Mouse (Mus musculus) layer of hippocampus, adult 9-10 months (tissue): ENCODE data around the gene Hist1h4b.
A peak's percentile ranks its signal among the peaks of the same experiment; 100 is the strongest.

Source experiments
- DNase-seq: peaks from one replicate; pipeline ENCODE4 v3.0.0; 2022; ENCODE audit warnings: low spot score

Gene Hist1h4b

DNA sequence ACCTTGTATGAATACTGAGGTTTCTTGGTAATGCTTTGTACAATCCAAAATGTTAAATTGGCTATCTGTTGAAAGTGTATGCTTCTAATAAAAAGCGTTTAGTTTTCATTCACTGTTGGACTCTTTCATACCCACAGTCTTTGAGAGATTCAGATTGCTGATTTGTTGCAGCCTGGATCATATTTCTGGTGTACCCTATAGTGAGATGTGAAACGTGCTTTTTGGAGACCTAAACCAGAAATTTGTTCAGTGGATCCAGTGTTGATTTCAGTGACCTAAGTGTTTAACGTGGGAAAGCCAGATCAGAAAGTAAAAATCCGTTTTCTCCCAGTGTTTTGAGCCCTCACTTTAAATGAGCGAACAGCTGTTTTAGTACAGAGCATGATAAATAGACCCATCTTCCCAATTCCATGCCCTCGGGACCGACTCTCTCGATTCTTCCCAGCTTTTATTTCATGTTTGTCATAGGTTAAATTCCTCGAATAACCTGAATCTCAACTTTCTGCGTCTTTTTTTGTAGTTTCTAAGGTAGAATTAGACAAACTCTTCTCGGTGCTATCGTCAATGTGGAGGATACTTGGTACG is 16.5 kb upstream of the Hist1h4b start:
- no peak for DNase-seq

DNA sequence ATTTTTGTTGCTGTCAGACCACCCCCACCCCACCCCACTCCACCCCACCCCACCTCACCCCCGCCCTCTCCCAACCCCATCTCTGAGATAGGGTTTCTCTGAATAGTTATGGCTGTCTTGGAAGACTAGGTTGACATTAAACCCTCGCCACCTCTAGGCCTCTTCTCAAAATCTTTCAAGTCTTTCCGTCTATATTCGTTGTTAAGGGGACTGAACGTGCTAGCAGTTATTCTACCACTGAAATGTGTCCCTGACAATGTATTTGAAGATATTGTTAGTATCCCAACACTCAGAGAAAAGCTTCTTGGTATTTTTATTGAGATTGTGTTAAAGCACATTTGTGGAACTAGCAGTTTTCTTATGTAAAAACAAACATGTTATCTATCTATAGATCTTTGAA is 15.9 kb upstream of the Hist1h4b start:
- no peak for DNase-seq

DNA sequence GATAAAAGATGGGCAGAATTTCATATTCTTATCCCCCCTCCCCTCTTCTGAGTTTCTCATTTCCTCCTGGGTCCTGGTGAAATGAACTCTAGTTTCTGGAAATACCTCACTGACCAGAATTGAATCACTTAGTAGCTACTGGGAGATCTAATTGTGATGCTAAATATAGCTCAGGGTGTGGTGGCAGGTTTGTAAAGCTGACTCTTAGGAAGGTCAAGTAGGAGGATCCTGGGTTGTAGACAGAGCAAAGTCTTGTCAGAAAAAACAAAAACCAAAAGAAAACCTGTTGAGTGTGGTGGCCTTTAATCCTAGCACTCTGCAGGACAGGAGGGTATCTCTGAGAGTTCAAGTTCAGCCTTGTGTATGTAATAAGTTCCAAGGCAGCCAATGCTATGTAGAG is 14.8 kb upstream of the Hist1h4b start:
- no peak for DNase-seq

DNA sequence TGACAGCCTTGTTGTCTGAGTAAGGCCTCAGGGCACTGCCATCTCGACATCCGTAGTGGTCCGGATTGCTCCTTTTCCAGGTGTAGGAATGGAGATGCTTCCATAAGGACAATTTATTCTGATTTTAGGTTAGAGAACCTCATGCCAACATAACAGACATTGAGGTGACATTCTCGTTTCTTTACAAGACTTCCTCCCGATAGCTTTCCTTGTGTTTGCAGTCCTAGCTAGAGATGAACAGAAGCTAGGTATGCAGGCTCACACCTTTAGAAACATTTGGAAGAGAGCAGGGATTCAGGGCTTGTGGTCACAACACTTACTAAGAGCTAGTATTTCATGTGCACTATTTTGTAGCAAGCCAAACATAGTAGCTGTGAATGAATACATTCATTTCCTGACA is 13.6 kb upstream of the Hist1h4b start:
- no peak for DNase-seq

DNA sequence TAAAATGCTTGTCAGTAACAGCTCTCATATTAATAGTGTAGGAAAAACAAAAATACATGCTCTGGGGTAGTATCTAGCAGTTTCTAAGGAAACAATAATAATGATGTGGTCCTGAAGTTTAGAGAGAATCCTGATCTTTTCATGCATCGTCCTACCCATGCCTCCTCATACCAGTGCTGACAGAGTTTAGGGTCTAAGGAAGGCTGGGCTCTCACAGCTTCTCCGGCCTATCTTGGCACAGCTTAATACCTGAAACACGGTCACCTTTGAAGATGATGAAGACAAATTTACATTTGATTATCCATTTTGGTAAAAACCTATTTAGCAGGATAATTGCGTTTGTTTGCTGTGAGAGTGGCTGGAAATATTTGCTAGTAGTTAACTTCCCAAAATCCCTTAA is 12.8 kb upstream of the Hist1h4b start:
- no peak for DNase-seq

DNA sequence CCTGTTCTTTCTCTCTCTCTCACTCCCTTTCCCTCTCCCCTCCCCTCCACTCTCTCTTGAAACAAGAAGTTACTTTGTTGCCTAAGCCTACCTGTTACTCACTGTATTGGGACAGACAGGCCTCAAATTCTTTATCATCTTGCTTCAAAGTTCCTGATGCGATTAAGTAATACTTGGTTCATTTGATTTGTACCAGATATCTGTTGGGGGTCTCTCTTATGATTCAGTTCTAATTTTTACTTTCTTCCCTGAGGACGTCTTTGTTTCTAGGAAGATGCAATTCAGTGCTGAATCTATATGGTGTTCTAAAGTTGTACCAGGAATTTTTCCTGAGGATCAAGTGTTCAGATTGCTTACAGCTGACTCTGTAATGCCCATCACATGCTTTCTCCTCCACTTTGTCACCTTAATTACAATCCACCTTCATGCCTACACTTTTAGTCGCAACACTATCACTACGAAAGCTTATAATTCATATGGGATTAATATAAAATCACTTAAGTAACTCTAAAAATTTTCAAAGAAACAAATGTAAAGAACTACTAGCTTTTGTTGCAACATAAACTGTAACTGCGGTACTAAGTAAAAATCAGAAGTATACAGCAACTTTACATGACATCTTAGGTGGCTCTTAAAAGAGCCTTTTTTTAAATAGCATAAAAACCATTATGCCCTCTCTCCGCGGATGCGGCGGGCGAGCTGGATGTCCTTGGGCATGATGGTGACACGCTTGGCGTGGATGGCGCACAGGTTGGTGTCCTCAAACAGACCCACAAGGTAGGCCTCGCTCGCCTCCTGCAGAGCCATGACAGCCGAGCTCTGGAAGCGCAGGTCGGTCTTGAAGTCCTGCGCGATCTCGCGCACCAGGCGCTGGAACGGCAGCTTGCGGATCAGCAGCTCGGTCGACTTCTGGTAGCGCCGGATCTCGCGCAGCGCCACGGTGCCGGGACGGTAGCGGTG is 12.1 kb upstream of the Hist1h4b start:
- no peak for DNase-seq

DNA sequence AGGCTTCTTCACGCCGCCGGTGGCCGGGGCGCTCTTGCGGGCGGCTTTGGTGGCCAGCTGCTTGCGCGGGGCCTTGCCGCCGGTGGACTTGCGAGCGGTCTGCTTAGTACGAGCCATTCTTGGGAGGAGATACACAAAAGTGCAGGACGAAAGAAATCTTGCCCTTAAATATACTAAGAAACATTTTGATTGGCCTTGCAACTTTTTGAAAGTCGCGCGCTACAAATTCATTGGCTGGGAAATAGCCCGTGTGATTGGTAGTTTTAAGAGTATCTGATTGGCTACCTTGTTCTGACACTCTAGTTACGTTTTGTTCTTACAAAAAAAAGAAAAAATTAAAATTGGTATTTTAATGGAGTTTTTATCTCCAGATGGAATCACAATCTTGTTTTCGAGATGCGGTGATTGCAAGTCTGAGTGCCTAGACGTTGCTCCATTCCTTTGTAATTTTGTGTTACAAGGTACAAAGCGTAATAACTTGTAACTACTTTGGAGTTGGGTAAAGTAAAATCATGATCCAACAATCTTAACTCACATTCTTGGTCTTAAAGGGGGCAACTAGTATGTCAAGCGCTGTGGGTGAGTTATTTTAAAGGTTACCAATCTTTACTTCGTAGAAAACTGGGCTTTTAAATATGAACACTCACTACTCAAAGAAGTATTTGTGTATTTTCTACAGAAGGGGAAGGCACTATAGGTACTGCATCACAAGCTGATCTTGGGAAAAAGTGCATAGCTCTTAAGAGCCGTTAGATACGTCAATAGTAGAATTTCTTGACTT is 11.2 kb upstream of the Hist1h4b start, which contains the start of gene Hist1h3c:
Hist1h3c (minus strand) TSS at position 222 of the 781 bp plus-strand sequence.
- peak; percentile 78 for DNase-seq

DNA sequence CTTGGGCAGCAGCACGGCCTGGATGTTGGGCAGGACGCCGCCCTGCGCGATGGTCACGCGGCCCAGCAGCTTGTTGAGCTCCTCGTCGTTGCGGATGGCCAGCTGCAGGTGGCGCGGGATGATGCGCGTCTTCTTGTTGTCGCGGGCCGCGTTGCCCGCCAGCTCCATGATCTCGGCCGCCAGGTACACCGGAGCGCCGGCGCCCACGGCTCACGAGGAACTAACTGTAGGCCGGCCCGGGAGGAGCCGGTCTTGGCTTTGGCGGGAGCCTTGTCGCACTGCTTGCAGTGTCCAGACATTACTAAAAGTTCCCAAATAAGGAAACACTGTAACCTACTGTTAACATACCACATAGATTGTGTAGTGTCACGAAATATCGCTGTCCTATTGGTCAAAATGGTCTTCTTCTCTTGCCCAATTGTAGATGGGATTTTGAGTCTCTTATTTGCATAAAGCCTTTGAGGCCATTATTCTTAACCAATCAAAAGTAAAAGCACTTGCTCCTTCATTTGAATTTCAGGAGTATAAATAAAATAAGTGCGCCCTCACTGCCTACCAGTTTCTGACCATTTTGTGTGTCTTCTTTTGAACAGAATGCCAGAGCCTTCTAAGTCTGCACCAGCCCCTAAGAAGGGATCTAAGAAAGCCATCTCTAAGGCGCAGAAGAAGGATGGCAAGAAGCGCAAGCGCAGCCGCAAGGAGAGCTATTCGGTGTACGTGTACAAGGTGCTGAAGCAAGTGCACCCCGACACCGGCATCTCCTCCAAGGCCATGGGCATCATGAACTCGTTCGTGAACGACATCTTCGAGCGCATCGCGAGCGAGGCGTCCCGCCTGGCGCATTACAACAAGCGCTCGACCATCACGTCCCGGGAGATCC is 10.4 kb upstream of the Hist1h4b start, which contains the start of gene Hist1h2bb:
Hist1h2bb (plus strand) TSS at position 534 of the 880 bp plus-strand sequence.
- DNase-seq = peak; percentile 86

DNA sequence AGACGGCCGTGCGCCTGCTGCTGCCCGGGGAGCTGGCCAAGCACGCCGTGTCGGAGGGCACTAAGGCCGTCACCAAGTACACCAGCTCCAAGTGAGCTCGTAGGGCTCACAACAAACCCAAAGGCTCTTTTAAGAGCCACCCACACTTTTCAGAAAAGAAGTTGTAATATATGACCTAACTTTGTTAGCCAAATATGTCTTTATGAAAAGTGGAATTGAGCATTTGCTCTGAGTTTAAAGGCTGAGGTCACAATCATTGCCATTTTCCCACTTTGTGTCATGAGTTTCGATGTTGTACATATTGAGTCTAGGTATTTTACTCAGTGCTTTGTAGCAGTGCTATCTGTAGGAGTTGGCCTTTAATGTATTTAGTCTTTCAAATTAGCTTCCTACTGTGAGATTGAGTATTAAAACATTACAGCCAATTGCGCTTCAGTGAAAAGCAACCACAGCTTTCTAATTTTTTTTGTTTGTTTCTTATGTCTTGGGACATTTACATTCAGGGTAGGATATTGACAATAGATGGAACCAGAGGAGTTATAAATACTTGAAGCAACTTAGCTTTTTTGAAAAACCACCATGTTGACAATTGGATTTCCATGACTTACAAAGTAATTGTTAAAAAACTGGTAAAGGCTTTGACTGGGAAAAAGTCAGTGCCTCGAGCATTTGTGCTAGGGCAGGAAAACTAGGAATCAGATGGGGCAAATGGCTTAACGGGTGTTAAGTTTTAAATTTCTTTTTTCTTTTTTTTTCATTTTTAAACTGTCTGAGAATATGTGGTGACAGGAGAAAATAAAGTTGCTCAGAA is 9.5 kb upstream of the Hist1h4b start:
- DNase-seq = no peak

DNA sequence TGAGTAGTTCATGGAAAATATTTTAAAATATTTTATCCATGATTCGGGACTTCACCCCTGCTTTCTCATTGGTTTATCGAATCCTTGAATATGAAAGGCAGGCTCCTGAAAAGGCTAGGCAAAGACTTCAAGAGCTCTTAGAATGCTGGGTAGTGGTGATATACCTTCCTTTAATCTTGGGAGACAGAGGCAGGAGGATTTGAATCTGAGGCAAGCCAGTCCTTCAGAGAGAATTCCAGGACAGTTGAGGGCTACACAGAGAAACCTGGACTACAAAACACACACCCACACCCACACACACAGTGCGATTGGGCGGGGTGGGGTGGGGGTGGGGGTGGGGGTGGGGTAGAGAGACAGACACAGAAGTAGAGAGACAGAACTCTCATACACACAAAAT is 8.9 kb upstream of the Hist1h4b start:
- no peak for DNase-seq

DNA sequence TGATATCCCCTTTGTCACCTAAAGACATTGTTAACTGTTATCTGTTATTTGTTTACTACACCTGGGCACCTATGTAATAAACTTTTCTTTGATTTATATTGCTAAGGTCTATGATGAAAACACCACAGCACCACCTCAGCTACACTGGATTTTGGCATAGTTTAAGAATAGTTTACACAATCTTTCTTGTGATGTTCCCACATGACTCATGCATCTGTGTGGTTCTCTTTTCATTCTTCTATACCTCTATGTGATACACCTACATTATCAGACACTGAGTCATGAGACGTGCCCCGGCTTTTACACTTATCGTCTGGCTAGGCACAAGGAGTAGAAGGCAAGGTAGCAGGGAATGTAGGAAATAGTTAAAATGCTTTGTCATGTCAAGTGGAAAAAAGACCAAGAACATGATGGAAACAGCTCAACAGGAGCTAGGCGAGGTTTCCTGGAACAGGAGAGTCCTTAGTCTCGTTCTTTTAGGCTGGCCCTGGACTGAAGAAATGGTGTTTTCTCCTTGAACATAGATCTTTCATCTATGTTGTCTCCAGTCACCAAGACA is 7.2 kb upstream of the Hist1h4b start:
- no peak for DNase-seq

DNA sequence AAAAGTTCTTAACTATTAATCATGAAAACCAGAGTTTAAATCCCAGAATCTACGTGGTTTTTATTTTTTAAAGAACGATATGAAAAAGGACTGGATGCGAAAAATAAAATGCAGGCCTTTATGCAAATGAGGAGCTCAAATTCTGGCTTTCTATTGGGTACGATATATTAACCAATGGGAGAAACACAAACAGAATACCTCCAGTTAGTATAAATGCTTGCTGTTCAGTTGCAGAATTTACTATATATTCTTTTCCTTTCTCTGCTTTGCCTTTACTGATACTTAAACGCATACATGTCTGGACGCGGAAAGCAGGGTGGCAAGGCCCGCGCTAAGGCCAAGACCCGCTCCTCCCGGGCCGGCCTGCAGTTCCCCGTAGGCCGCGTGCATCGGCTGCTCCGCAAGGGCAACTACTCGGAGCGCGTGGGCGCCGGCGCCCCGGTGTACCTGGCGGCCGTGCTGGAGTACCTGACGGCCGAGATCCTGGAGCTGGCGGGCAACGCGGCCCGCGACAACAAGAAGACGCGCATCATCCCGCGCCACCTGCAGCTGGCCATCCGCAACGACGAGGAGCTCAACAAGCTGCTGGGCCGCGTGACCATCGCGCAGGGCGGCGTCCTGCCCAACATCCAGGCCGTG is 5.9 kb upstream of the Hist1h4b start, which contains the start of gene Hist1h2ab:
Hist1h2ab (plus strand) TSS at position 288 of the 639 bp plus-strand sequence.
- peak; percentile 68 for DNase-seq

DNA sequence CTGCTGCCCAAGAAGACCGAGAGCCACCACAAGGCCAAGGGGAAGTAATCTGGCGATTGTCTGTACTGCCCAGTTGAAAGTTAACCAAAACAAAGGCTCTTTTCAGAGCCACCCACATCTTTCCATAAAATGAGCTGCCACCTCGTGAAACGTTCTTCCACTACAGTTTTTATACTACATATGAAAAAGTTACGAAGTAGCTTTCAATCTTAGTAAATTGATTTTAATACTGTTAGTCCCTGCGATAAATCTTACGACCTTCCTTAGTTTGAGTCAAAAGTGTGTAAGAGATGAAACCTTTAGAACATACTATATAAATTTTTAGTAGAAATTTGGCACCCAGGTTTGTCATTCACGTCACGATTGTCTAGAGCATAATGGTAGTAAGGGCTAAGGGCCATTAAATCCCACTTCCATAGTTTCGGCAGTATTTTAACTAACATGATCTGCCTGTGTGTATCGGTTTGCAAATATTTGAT is 5.3 kb upstream of the Hist1h4b start:
- no peak for DNase-seq

DNA sequence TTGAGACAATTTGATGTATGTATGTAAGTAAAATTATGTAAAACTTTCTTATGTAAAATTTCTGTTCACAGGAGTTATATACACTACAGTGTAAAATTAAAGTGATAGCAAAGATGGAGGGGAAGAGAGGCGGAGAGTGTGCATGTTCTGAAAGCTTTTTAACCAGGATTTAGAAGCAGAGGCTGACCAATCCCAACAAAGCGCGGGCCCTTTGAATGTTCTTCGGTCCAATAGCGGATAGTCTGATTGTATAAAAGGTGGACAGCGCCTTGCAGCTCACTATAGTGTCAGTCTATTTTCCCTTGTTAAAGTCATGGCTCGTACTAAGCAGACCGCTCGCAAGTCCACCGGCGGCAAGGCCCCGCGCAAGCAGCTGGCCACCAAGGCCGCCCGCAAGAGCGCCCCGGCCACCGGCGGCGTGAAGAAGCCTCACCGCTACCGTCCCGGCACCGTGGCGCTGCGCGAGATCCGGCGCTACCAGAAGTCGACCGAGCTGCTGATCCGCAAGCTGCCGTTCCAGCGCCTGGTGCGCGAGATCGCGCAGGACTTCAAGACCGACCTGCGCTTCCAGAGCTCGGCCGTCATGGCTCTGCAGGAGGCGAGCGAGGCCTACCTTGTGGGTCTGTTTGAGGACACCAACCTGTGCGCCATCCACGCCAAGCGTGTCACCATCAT is 4.6 kb upstream of the Hist1h4b start, which contains the start of gene Hist1h3b:
Hist1h3b (plus strand) TSS at position 201 of the 675 bp plus-strand sequence.
- peak; percentile 87 for DNase-seq

DNA sequence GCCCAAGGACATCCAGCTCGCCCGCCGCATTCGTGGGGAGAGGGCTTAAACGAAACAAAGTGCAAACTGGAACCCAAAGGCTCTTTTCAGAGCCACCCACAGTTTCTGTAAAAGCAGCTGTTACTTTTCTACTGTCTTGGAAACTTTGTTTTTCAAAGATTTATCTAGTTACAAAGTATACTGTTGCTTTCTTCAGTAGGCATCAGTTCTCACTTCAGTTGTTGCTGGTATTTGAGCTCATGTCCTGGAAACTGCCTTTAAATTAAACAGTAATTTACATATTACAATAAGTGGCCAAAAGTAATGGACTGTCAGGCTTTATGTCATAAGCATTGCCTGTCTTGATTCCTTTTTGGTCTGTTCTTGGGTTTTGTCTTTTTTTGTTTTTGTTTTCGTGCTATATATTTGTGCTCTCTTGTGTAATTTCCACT is 4.1 kb upstream of the Hist1h4b start:
- no peak for DNase-seq

DNA sequence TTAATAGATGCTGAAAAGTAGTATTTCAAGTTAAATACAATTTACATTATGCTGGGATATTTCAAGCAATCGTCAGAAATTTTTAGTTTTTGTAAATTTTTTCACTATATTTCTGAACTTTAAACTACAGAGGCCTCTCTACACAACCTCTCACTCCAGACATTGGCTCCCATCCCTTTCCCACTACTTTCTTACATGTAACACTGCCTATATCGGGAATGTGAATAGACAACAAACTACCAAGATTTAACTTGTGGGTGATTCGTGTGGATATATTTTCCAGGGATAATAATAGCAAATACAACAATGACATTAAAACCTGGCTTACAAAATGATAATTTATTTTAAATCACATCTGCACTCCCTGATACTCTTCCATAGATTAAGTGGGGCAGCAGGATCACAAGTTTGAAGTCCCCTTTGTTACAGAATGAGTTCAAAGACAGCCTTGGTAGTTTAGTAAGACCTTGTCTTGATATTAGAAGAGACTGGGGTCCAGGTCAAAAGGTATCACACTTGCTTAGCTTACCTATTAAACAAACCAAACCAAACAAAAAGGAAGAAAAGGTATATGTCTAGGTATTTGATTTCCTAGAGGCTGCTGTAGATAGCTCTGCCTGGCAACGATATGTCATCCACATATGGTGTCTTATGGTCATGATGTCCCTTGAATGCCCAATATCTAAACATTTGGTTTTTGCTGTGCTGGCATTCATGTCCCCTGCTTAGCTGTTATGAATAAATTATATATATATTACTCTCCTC is 3.3 kb upstream of the Hist1h4b start:
- DNase-seq = no peak

DNA sequence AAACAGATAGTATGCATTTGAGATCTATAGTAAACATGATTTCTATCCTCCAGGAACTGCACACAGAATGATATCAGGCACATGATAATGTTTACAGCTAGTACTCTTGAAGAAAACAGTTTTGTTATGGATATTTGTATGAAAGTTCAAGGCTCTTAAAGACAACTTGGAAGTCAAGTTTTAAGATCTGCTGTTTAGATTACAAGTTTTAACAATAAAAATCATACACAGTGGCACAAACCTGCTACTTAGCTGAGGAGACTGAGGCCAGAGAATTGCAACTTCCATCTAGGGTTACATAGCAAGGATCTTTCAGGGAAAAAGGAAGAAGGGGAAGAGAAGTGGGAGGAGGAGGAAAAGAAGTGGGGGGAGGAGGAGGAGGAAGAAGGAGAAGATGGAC is 1.8 kb upstream of the Hist1h4b start:
- no peak for DNase-seq

DNA sequence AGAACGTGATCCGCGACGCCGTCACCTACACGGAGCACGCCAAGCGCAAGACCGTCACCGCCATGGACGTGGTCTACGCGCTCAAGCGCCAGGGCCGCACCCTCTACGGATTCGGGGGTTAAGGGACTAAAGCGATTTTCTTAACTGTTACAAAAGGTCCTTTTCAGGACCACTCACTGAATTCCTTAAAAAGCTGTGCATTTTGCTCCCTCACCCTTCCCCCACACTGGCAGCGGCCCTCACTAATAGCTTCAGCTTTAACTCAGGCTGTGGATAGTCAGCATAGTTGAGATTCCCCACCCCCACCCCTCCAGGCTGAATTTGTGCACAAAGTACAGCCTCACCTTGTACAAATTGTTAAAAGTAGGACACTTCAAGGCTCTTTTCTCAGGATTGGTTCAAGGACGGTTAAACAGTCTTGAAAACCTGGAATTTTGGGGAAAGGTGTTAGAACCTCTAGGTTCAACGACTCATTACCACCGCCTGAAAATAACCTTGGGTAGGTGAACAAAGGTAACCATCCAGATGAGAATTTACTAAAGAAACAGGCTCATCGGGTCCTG is 479 bp downstream of the Hist1h4b start:
- DNase-seq = no peak
